Mouse (Mus musculus) yolk sac, embryonic 10.5 days (tissue): ENCODE data around the gene Gm20850.
"Not testable (repeated sequence)": the region's sequence is repeated elsewhere in the genome, so short reads cannot be mapped to it uniquely, and the experiment has no call there.

Experiments
- DNase-seq: peaks from one replicate; pipeline ENCODE4 v3.0.0-alpha.2; 2017; ENCODE audit warnings: low spot score

The Gm20850 gene

DNA sequence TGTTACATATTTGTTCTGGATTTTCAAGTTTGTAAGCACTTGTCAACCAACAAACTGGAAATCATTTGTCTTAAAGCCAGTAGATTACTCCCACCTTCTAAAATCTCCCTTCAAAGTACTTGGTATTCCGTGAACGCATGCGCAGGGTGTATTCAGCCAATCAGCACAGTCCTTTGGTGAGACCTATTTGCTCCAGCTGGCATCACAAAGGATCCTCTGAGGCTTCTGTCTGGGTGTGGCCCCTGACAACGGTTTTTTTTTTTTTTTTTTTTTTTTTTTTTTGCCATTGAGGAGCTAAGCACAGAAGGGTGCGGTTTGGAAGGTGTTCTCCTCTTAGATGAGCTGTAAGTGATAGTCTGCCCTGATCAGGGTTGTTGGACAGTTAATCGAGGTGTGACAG lies at the start of gene Gm20850:
Gene Gm20850, plus strand, starts transcription at position 301 of the 400 bp plus-strand sequence.
- DNase-seq: not testable (repeated sequence)
